Mouse (Mus musculus) brain, adult 2 months (tissue): ENCODE results near the gene Gm10024.
A peak's percentile ranks its signal among the peaks of the same experiment; 100 is the strongest.
"Not testable (repeated sequence)": the region's sequence is repeated elsewhere in the genome, so short reads cannot be mapped to it uniquely, and the experiment has no call there.

Source experiments
- DNase-seq: peaks from one replicate; pipeline ENCODE4 v3.0.0; 2011; ENCODE audit warnings: low read depth, low spot score

Gm10024 gene

DNA sequence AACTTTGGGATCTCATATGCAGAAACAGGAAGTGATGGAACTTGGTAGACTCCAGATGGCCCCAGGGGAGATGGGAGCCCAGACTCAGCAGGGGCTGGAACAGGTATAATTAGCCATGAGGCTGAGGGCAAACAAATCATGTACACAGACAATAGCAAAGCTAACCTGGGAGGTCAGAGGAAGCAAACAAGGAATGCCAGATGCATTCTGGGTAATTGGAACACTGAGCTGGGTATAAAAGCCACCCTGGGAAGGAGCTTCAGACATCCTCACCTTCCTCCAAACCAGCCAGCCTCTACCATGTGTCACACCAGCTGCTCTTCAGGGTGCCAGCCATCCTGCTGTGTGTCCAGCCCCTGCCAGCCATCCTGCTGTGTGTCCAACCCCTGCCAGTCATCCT is at the start of gene Gm10024:
Gm10024 (plus strand) TSS at position 301 of the 400 bp plus-strand sequence.
- not testable (repeated sequence) for DNase-seq

DNA sequence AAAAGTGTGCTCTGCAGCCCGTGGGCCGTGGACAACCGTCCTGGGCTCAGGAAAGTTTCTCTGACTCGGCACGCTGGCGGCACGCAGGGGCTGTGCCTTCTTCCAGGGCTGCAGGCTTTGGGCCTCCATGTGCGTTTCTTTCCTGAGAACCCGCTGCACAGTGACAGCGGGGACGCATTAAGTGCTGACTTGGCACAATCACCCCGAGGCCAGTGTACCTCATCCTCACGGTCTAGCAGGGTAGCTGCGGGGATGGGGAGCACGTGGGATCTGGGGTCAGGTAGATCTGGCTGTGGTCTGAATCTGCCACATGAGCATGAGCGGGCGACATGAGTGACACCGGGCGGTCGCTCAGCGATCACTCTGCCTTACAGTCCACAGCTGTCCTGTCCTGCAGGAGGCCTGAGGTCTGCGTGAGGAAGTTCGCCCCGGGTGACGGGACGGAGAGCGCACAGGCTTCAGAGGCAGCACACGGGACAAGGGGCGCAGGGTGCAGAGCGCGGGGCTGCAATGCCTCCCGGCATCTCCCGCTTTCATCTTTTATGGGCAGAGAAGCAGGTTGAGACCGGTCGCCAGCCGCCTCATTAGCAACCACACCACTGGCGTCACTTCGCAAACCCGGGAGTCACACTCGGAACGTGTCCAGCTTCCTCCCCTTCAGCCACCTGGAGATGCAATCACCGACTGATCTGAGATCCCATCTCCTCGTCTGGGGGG is 47.1 kb upstream of the Gm10024 start:
- no peak for DNase-seq

DNA sequence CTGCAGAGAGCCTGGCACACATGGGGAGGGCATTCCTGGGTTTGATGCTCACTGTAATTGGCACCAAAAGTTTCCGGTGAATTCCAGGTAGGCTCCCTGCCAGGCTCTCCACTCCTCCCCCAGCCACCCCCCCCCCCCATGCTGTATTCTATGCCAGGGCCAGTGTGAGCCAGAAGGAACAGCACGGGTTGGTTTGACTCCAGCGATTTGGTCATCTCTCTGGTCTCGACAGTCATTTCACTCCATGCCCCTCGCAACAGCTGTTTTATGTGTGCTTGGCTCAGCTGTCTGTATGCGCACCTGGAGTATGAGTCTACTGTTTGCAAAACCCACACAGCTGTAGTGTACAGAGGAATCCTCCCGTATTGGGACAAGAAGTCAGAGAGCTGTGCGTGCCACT is 44.9 kb upstream of the Gm10024 start:
- DNase-seq, result no peak

DNA sequence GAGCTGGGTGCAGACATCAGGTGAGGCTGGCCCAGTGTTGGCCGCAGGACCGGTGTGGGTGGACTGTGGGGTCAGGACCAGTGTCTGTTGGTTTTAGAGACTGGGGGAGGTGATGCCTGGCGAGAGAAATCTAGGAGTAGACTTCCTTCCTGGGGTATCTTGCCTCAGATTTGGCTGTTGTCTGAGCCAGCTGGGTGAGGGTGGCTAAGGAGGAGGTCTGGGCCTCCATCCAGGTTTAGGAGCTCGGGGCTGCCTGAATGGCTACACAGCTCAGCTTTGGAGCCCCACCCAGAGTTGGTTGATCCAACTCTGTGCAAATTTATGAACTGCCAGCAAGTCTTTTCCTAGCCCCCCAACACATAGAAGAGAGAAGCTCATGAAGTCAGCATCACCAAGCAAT is 43.9 kb upstream of the Gm10024 start:
- DNase-seq, result peak; percentile 58

DNA sequence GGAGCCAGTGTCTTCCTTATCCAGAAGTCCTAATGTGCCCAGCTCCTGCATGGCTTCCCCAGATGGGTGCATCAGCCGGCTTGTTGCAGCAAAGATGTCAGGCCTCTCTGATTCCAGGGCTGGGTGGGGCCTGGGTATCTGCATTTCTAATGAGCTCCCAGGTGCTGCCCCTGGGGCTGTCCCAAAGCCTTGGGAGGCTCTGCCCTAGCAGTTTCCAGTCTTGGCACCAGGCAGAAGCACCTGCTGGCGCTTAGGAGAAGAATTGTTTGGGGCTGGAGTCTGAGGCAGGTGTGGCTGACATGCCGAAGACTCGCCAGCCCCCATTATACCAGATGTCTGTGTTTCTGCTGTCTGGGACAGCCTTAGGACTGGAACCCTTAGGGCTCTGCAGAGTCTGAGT is 40.5 kb upstream of the Gm10024 start:
- DNase-seq, result no peak

DNA sequence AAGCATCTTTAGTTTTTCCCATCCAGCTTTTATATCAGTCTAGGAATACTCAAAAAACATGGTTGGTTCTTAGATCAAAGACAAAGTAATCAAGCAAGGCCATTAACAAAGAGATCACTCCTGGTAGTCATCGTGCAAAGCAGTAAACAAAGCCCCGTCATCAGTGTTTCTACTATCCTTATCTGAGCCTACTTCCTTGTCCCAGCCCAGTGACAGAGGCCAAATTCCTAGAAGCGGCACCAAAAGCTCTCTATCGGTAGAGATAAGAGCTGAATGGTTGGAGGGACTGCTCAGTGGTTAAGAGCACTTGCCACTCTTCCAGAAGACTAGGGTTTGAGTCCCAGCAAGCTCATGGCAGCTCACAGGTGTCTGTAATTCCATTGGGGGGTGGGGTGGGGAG is 39.7 kb upstream of the Gm10024 start:
- DNase-seq, result no peak

DNA sequence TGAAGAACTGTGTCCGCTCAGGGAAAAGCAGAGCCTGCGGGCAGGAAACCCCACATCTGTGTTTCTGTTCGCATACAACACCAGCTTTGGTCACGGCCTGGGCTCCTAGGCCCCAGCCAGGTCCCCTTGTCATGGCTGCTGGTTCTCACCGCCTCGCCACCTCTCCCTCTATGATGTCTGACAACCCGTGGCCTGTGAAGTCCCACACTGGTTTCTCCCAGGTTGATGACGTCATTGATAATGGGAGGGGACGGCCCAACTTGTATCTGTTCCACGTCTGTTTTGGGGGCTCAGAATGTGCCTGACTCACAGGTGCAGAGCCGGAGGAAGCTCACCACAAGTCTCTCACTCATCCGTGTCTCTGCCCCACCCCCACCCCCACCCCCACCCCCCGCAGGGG is 37.5 kb upstream of the Gm10024 start:
- DNase-seq, result no peak

DNA sequence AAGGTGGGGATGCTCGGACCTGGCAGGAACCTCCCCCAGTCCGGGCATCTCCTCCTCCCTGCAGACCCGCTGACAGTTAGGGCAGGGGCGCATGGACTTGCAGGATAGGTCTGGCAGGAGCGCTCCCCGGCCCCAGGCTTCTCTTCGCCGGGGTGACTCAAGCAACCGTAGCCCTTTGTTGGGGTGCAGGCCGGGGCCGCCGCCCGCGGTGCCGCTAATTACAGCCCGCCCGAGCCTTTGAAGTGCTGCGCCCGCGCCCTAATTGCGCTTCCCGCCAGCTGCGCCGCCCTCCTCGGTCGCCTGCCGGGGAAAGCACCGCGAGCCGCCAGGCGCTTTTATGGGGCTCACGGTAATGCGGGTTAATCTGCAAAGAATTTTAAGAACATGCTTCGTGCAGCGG is 33.7 kb upstream of the Gm10024 start:
- peak; percentile 24 for DNase-seq

DNA sequence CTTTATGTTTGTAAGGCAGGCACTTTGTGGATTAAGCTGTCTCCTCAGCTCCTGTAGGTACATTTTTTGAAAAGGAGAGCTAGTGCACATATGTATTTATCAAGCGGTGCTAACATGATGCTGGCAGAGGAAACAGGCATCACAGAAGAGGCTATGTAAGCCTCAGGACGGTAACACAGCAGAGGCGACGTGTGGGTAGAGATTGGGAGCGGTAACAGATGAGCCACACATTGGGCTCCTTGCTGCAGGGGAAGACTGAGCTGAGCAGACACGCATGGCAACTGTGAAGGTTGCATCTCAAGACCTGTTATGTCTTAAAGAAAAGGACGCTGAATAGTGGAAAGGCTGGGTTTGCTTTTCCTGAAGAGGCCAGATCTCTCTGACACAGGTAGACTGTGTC is 28.3 kb upstream of the Gm10024 start:
- DNase-seq, result peak; percentile 55

DNA sequence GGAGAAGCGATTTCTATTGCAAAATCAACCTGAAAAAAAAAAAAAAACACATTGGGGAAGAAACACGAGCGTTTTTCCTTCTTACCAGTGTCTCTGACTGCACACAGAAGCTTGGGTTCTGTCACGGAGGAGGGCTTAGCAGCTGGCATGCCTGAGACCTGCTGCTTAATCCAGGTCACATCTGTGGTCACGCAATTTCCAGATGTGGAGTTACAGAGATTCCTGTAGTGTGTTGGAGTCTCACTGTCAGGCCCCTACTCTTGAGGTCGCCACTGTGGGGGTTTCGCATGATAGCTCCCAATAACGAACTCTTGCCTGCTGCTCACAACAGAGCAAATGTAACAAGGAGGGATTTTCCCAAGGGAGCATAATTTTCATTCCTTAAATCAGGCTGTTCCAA is 27.1 kb upstream of the Gm10024 start:
- DNase-seq, result no peak

DNA sequence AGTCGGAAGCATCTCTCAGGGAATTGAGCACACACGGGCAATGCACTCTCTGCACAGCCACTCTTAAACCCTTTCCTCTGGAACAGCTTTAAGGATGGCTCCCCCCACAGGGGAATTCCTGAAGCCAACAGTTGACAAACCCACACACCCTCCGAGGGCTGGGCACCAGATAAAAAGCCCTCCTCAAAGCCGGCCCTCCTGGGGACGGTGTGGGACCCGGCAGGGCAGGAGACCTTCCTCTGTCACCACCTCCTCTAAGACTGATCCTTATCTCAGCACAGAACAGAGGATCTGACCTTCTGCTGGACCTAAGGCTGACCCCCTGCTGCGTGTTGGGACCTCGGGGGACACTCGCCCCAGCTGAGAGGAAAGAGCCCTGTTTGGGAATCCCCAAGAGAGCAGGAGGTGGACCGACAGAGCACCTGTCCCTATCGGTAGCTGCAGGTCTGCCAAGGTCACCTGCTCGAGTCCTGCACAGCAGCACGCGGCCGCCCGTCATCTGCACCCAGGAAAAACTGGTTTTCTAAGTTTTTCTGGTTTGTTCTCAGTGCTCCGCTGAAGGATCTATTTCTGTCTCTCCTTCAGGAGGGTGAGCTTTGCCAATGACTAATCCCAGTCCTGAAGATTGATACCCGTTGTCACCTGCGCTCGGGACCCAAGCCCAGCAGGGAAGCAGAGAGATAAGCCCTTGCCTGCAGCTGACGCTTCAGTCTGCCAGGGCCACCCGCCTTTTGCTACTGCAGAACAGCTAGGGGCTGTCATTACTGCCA is 25.2 kb upstream of the Gm10024 start, which contains the start of gene Tspear:
Tspear (plus strand) TSS at position 675 of the 770 bp plus-strand sequence.
- DNase-seq, result peak; percentile 15

DNA sequence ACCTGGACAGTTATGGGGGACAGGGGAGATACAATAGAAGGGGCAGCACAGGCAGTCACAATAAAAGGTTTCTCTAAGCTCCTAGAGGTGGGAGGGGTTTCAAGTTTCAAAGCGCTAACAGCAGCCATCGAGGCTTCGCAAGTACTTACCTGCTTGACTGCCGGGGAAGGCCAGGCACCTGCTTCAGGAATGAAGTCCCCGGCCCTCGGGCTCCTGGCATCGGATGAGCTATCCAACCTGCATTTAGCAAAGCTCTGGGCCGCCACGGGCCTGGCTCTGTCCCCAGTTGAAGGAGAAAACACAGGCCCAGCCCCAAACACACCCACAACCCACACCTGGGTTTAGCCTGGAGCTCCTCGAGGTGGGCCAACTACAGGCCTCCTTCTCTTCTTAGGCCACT is 24.2 kb upstream of the Gm10024 start:
- no peak for DNase-seq

DNA sequence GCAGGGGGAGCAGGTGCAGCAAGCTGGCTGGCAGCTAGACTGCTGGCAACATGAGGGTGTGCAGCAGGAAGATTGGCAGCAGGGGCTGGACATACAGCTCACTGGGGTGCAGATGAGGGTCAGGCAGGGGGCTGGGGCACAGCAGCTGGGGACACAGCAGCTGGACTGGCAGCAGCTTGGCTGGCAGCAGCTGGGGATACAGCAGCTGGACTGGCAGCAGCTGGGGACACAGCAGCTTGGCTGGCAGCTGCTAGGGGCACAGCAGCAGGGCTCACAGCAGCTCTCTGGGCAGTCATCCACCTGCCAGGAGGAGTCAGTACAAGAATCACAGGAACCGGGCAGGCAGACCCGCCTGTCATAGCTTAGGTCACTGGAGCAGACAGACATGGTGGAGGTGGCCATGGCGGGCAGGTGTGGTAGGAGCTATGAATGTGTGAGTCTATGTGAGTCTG is 20.9 kb upstream of the Gm10024 start, which contains the start of gene Gm19402:
Gm19402 (minus strand) TSS at position 402 of the 452 bp plus-strand sequence.
- not testable (repeated sequence) for DNase-seq

DNA sequence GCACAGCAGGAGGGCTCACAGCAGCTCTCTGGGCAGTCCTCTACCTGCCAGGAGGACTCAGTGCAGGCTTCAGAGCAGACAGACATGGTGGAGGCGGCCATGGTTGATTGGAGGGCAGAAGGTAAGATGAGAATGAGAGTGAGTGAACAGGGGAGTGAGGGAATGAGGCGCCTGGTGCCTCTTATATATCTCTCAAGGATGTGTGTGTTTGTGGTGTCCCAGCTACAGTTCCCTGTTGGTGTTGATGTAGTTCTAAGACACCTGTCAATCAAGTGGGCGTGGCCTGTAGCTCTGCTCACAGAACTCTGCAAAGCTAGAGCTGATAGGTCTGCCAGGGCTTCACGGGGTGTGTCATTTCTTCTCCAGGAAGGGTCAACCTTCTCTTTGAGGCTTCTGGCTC is 14.1 kb upstream of the Gm10024 start, which contains the start of gene Gm9508:
Gm9508 (minus strand) TSS at position 101 of the 400 bp plus-strand sequence.
- DNase-seq, result no peak

DNA sequence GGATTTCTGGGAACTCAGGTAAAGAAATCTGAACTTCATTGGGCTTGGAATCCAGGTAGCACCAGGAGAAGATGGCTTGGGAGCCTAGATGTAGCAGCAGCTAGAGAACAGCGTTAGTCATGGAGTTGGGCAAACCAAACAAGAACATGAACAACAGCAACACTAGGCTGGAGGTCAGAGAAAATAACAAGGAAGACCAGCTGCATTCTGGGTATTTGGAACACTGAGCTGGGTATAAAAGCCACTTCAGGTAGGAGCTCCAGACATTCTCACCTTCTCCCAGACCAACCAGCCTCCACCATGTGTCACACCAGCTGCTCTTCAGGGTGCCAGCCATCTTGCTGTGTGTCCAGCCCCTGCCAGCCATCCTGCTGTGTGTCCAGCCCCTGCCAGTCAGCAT is 4.9 kb upstream of the Gm10024 start, which contains the start of gene Gm10272:
Gm10272 (plus strand) TSS at position 301 of the 400 bp plus-strand sequence.
- DNase-seq, result no peak

DNA sequence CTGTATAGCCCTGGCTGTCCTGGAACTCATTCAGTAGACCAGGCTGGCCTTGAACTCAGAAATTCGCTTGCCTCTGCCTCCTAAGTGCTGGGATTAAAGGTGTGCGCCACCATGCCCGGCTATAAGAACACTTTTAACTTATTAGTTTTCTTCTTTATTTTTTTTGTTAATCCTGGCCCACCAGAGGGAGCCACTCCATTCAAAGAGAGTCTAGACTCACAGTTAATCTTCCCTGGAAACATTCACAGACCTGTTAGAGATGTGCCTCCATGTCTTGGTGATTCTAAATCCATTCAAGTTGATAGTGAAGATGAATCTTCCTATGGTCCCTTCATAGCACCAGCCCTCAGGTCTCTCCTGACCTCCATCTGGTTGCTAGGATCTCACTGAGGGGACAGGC is 1.4 kb upstream of the Gm10024 start:
- peak; percentile 24 for DNase-seq

DNA sequence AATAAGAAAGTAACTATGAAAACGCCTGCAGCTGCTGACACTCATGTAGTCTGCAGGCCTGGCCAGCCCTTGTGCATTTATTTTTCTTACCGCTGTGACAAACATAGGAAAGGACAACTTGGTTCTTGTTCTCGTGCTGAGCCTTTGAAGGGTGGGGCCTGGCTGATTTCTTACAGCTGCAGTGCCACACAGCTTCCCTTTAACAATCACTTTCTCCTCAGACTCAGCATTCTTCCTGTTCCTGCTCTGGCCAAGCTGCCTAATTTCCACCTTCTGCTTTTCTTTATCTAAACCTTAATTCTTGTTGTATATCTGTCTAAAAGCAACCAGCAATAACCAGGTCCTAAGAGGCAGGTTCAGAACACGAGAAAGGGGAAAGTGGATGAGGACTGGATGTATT is 2.5 kb downstream of the Gm10024 start:
- no peak for DNase-seq

DNA sequence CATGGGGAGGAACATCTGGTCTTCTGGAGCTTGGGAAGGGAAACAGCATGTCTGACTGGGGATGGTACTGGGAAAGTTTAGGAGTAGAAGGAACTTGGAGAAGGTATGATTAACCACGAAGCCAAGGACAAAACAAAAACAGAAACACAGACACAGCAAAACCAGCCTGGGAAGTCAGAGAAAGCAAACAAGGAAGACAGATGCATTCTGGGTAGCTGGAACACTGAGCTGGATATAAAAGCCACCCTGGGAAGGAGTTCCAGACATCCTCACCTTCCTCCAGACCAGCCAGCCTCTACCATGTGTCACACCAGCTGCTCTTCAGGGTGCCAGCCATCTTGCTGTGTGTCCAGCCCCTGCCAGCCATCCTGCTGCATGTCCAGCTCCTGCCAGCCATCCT is 4.2 kb downstream of the Gm10024 start, which contains the start of gene Gm10142:
Gm10142 (plus strand) TSS at position 301 of the 400 bp plus-strand sequence.
- no peak for DNase-seq

DNA sequence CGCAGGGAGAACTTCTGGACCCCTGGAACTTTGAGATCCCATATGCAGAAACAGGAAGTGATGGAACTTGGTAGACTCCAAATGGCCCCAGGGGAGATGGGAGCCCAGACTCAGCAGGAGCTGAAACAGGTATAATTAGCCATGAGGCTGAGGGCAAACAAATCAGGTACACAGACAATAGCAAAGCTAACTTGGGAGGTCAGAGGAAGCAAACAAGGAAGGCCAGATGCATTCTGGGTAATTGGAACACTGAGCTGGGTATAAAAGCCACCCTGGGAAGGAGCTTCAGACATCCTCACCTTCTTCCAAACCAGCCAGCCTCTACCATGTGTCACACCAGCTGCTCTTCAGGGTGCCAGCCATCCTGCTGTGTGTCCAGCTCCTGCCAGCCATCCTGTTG is 9.0 kb downstream of the Gm10024 start, which contains the start of gene Krtap12-1:
Krtap12-1 (plus strand) TSS at position 301 of the 400 bp plus-strand sequence.
- not testable (repeated sequence) for DNase-seq

DNA sequence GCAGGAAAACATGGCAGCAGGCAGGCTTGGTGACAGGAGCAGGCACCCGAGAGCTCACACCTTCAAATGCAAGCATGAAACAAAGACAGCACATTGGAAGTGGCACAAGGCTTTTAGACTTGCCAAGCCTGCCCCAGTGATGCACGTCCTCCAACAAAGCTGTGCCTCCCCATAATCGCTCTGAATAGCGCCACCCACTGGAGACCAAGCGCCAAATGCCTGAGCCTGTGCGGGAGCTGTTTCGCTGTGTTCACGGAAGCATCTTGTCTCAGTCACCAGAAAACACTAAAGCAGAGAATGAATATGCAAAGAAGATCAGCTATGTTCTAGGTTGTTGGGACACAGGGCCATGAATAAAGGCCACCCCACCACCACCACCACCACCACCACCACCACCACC is 13.6 kb downstream of the Gm10024 start:
- no peak for DNase-seq

DNA sequence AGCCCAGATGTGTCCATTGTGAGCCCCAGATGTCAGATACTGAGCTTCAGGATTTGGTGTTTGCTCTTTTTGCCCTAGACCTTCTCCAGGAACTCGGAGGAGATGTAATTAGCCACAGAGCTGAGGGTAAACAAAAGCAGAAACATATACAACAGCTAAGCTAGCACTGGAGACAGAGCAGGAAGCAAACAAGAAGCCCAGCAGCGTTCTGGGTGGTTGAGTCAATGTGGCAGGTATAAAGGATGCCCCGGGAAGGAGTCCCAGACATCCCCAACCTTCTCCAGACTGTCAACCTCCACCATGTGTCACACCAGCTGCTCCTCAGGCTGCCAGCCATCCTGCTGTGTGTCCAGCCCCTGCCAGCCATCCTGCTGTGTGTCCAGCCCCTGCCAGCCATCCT is 14.9 kb downstream of the Gm10024 start, which contains the start of gene Gm10100:
Gm10100 (plus strand) TSS at position 301 of the 400 bp plus-strand sequence.
- no peak for DNase-seq

DNA sequence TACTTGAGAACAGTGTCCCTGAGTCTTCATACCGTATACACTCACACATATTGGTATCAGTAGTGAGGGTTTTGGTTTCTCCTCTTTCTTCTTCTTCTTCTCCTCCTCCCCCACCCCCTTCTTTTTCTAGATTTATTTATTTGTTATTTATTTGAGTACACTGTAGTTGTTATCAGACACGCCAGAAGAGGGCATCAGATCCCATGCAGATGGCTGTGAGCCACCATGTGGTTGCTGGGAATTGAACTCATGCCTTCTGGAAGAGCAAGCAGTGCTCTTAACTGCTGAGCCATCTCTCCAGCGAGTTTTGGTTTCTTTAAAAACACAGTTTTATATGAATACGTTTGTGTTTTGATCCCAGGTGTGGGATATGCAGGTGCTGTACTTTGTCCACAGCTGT is 17.0 kb downstream of the Gm10024 start:
- peak; percentile 20 for DNase-seq
